Mouse (Mus musculus) thymus, postnatal 36 days (tissue): ENCODE data around the gene Gdnf.

Source experiments
- DNase-seq, 2 experiments: peaks; one replicate each; pipeline ENCODE4 v3.0.0; 2022; ENCODE audit warnings: mixed read lengths in 2 of 2

The Gdnf gene

GRCm38 (mm10) chr15:7863328-7863727 lies 52.7 kb downstream of the Gdnf start:
- no peak for DNase-seq

GRCm38 (mm10) chr15:7865305-7865704 lies 54.7 kb downstream of the Gdnf start:
- no peak for DNase-seq

GRCm38 (mm10) chr15:7872473-7872872 lies 61.8 kb downstream of the Gdnf start:
- DNase-seq = no peak

- DNase-seq = no peak
These were observed 65.2 kb downstream of the Gdnf start for GRCm38 (mm10) chr15:7875879-7876278.

- no peak for DNase-seq
These were observed 67.2 kb downstream of the Gdnf start for GRCm38 (mm10) chr15:7877560-7878467.

- DNase-seq = no peak
These were observed 68.2 kb downstream of the Gdnf start for GRCm38 (mm10) chr15:7878861-7879260.

GRCm38 (mm10) chr15:7879956-7880355 lies 69.3 kb downstream of the Gdnf start:
- DNase-seq = no peak

- DNase-seq = no peak
These were observed 73.5 kb downstream of the Gdnf start for GRCm38 (mm10) chr15:7884181-7884580.

GRCm38 (mm10) chr15:7885106-7885505 lies 74.5 kb downstream of the Gdnf start:
- no peak for DNase-seq

GRCm38 (mm10) chr15:7886591-7886990 lies 75.9 kb downstream of the Gdnf start:
- DNase-seq = no peak
